Mouse (Mus musculus): ENCODE measurements around the gene Arhgap29. TPM values are rescaled to one million over a fixed set of nuclear protein-coding genes. Genes with fewer than 3 reads are reported as not detected.

Gene Arhgap29
- polyA plus RNA-seq, 1 experiment from 2014 or later: 20.2 TPM

DNA sequence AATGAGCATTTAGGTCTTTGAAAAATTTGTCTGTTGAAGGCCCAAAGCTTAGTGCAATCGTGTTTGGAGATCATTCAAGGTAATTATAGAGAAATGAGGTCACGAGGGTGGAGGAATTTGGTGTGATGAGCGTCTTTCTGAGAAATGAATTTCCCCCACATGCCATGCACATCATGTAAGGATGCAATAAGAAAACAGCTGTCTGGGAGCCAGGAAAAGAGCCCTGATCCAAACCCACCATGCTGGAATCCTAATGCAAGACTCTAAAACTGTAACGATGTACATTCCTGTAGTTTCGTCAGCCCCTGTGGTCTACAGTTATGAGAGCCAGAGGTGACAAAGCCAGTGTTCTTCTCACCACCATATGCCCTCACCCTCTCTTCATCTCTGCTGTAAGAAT, 32.4 kb upstream of the Arhgap29 start:
- no peak overlapping the region for H3K4me2 ChIP-seq
- H3K27ac ChIP-seq (replicated peaks): no peak overlapping the region
- H3K27me3 ChIP-seq: no peaks in the 10 kb centered on the region
- no peak overlapping the region for H3K4me3 ChIP-seq
- H3K4me1 ChIP-seq (replicated peaks): no peaks in the 10 kb centered on the region
- 92% methylated on average over 5 of the region's 5 CpGs for WGBS
- H3K36me3 ChIP-seq: no peaks in the 10 kb centered on the region
- H3K9ac ChIP-seq: no peak overlapping the region
- H3K9me3 ChIP-seq: no peaks in the 10 kb centered on the region
- no peak for ATAC-seq (ENCODE audit: low FRiP score, low read depth)

- 75% methylated on average over 3 of the region's 3 CpGs for WGBS
- ATAC-seq (ENCODE audit: low FRiP score, low read depth): no peak
- no peaks in the 10 kb centered on the region for H3K9me3 ChIP-seq
These were observed 31.6 kb upstream of the Arhgap29 start for GRCm38 (mm10) chr3:121920769-121921168.

DNA sequence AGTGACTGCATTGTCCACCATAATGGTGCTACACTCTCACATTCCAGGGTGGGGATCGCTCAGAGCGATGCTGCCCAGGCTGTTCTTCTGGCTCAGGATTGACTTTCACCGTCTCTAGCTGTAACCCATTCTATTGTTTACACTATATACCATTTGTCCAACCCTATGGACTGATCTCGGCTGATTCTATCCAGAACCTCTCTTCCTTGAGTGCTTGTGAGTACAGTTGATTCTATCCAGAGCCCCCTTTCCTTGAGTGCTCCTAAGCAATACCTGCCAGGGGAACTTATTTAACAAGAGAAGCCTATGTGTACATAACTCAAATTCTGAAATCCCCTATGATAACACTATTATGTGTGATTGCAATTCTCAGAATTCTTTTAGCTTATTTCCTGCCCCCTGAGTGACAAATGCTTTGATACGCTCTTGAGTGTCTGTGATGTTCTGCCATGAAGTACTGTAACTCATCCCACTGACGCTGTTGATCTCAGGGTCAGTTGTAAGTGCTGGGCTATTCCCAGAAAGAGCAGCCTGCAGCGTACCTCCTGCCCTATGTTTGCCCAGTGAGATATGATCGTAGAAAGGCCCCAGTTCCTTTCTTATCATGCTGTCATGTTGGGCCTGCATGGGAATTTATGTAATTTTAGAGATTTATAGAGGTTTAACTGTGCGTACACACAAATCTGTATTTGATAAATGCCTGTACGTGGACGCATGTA, 27.4 kb upstream of the Arhgap29 start:
- Histone ChIP-seq H3K9me3 (no peaks in the 10 kb centered on the region), H3K4me2 (no peak overlapping the region), H3K27me3 (no peaks in the 10 kb centered on the region), H3K36me3 (no peaks in the 10 kb centered on the region), H3K9ac (no peak overlapping the region), H3K27ac (replicated peaks) (no peak overlapping the region), H3K4me1 (replicated peaks) (no peaks in the 10 kb centered on the region), H3K4me3 (no peak overlapping the region)
- ATAC-seq (ENCODE audit: low FRiP score, low read depth): no peak
- 91% methylated on average over 11 of the region's 11 CpGs for WGBS

More at GRCm38 (mm10) chr3:121920769-121921168, 31.6 kb upstream of the Arhgap29 start:
- Histone ChIP-seq H3K4me2 (no peak overlapping the region), H3K27me3 (no peaks in the 10 kb centered on the region), H3K4me3 (no peak overlapping the region), H3K9ac (no peak overlapping the region), H3K4me1 (replicated peaks) (no peaks in the 10 kb centered on the region), H3K36me3 (no peaks in the 10 kb centered on the region), H3K27ac (replicated peaks) (no peak overlapping the region)

- no peak overlapping the region for H3K4me2 ChIP-seq
- no peak overlapping the region for H3K27ac ChIP-seq (replicated peaks)
- 0 out of 2 replicates have a peak, but pooled peaks cover 2% of the 10 kb centered on the region for H3K27me3 ChIP-seq
- no peaks in the 10 kb centered on the region for H3K4me1 ChIP-seq (replicated peaks)
- no peaks in the 10 kb centered on the region for H3K36me3 ChIP-seq
- WGBS: 83% methylated on average over 3 of the region's 3 CpGs
- no peaks in the 10 kb centered on the region for H3K9me3 ChIP-seq
- H3K9ac ChIP-seq: no peak overlapping the region
- no peak for ATAC-seq (ENCODE audit: low FRiP score, low read depth)
- no peak overlapping the region for H3K4me3 ChIP-seq
These were observed 24.7 kb upstream of the Arhgap29 start for GRCm38 (mm10) chr3:121927601-121928000.

DNA sequence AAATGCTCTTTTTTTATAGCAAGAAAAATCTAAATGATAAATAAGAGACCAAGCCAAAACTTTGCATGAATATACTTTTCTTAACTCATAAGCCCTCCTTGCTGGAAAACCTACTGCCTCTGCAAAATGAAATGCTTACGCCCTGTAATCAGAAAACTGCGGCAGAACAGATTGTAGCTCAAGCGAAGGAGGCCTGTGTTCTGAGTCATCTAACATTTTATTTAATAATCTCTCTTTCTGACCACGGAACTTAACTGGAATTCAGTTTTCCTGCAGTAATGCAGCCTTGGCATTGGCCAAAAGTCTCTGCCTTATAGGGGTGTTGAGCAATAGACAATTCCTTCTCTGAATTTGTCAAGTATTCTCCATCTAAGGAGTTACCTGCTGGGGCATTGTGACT, 19.5 kb upstream of the Arhgap29 start:
- 0 out of 2 replicates have a peak, but pooled peaks cover 2% of the 10 kb centered on the region for H3K27me3 ChIP-seq
- 90% methylated on average over 4 of the region's 4 CpGs for WGBS
- H3K9me3 ChIP-seq: no peaks in the 10 kb centered on the region
- no peaks in the 10 kb centered on the region for H3K36me3 ChIP-seq
- no peak overlapping the region for H3K27ac ChIP-seq (replicated peaks)
- no peak for ATAC-seq (ENCODE audit: low FRiP score, low read depth)
- no peak overlapping the region for H3K4me3 ChIP-seq
- no peak overlapping the region for H3K4me2 ChIP-seq
- H3K9ac ChIP-seq: no peak overlapping the region
- no peaks in the 10 kb centered on the region for H3K4me1 ChIP-seq (replicated peaks)

DNA sequence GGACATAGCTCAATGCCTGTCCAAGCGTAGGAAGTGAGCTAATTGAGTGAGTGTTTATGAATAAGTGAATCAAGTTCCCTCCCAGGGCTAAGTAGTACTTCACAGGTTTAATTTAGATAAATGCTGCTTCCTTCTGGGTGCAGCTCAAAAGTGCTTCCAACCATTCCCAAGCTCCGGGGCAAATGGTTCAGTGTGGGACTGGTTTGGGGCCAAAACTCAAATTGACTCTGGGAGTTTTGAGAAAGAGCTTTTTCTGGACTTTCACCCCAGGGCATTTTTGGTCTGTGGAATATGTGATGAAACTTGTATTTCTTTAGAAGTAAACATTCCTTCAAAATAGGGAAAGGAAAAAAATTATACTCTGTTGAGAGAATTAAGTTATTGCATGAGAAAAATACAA, 16.1 kb upstream of the Arhgap29 start:
- Histone ChIP-seq H3K36me3 (no peaks in the 10 kb centered on the region), H3K27ac (replicated peaks) (no peak overlapping the region), H3K27me3 (0 out of 2 replicates have a peak, but pooled peaks cover 1% of the 10 kb centered on the region), H3K4me1 (replicated peaks) (no peaks in the 10 kb centered on the region), H3K4me2 (no peak overlapping the region), H3K9ac (no peak overlapping the region), H3K4me3 (no peak overlapping the region), H3K9me3 (no peaks in the 10 kb centered on the region)
- 79% methylated on average over 2 of the region's 2 CpGs for WGBS
- ATAC-seq (ENCODE audit: low FRiP score, low read depth): no peak

- Histone ChIP-seq H3K9ac (no peak overlapping the region), H3K27ac (replicated peaks) (no peak overlapping the region), H3K4me1 (replicated peaks) (no peaks in the 10 kb centered on the region), H3K27me3 (no peaks in the 10 kb centered on the region), H3K36me3 (no peaks in the 10 kb centered on the region), H3K4me3 (no peak overlapping the region), H3K4me2 (no peak overlapping the region), H3K9me3 (no peaks in the 10 kb centered on the region)
- no peak for ATAC-seq (ENCODE audit: low FRiP score, low read depth)
- 96% methylated on average over 6 of the region's 6 CpGs for WGBS
These were observed 15.3 kb upstream of the Arhgap29 start for GRCm38 (mm10) chr3:121937036-121937435.

DNA sequence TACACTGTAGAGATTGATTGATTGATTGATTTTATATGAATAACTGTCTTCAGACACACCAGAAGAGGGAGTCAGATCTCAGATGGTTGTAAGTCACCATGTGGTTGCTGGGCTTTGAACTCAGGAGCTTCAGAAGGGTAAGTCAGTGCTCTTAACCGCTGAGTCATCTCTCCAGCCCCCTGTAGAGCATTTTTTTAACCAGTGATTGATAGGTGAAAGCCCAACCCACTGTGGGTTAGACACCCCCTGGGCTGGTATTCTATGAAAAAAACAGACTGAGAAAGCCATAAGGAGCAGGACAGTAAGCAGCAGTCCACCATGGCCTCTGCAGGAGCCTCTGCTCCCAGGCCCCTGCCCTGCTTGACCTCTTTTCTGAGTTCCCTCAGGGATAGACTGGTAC, 12.7 kb upstream of the Arhgap29 start:
- WGBS: 48% methylated on average over 1 of the region's 1 CpGs
- Histone ChIP-seq H3K9me3 (no peaks in the 10 kb centered on the region), H3K4me2 (no peak overlapping the region), H3K4me1 (replicated peaks) (no peaks in the 10 kb centered on the region), H3K27ac (replicated peaks) (no peak overlapping the region), H3K27me3 (no peaks in the 10 kb centered on the region), H3K36me3 (no peaks in the 10 kb centered on the region), H3K4me3 (no peak overlapping the region), H3K9ac (no peak overlapping the region)
- no peak for ATAC-seq (ENCODE audit: low FRiP score, low read depth)

DNA sequence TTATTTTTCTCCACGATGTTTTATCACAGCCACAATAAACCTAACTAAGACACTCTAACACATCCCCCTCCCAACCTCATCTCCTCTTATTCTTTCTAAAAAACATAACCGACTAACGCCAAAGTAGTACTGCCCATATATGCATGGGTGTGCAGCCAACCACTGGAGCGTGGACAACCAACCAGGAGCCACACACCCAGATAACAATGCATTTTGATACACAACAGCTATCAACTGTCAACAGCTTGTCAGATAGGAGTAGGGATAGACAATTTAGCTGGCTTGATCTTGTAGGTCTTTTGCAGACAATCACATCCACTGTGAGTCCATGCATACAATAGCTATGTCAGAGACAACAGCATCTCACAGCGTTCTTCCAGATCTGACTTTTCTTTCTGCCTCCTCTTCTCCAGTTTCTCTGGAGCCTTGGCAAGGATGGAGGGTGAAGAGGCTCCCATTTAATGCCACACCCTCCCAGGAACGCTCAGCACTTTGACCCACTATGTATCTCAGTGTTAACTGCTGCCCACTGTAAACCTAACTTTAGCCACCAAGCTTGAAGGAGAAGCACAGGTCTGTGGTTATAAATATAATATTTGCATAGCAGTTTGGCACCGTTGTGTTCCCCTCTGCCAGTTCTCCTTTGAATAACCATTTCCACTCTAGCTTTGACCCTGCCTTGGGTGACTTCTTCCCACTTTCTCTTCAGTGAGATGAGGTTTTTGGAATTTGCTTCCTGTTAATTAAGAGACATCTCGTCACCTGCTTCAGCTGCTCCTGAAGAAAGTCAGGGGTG, 12.0 kb upstream of the Arhgap29 start:
- Histone ChIP-seq H3K9me3 (no peaks in the 10 kb centered on the region), H3K36me3 (no peaks in the 10 kb centered on the region), H3K27ac (replicated peaks) (no peak overlapping the region), H3K9ac (no peak overlapping the region), H3K4me3 (no peak overlapping the region), H3K4me1 (replicated peaks) (no peaks in the 10 kb centered on the region), H3K4me2 (no peak overlapping the region), H3K27me3 (no peaks in the 10 kb centered on the region)
- no peak for ATAC-seq (ENCODE audit: low FRiP score, low read depth)
- 85% methylated on average over 8 of the region's 8 CpGs for WGBS

DNA sequence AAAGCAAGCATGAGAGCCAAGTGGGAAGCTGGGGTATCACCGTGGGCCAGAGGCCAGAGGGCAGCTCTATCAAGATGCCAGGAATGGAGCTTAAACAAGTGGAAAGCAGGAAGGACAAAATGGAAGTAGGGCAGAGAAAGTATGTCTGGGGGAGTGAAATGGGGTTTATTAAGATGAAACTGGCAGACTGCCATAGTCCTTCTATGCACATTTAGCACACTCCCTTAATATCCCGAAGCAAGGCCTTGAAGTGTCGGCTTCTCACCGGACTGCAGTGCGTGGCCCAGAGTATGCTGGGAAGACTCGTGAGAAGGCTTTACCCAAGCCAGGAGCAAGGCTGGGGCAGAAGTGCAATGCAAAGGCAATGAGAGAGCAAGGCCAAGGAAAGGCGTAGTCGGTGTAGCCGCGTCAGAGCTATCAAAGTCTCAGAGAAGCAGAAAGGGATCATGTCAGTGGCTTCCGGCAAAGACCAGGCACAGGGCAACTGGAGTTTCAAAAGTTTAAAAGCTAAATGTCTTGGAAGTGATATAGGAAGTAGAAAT, 11.1 kb upstream of the Arhgap29 start:
- ATAC-seq (ENCODE audit: low FRiP score, low read depth): no peak
- 85% methylated on average over 11 of the region's 11 CpGs for WGBS
- no peak overlapping the region for H3K27ac ChIP-seq (replicated peaks)
- H3K4me3 ChIP-seq: no peak overlapping the region
- H3K4me2 ChIP-seq: no peak overlapping the region
- no peaks in the 10 kb centered on the region for H3K36me3 ChIP-seq
- H3K4me1 ChIP-seq (replicated peaks): no peaks in the 10 kb centered on the region
- H3K9ac ChIP-seq: no peak overlapping the region
- no peaks in the 10 kb centered on the region for H3K9me3 ChIP-seq
- H3K27me3 ChIP-seq: no peaks in the 10 kb centered on the region

- ATAC-seq (ENCODE audit: low FRiP score, low read depth): no peak
- Histone ChIP-seq H3K4me2 (no peak overlapping the region), H3K27me3 (no peaks in the 10 kb centered on the region), H3K9ac (no peak overlapping the region), H3K4me1 (replicated peaks) (no peaks in the 10 kb centered on the region), H3K4me3 (no peak overlapping the region), H3K27ac (replicated peaks) (no peak overlapping the region), H3K36me3 (no peaks in the 10 kb centered on the region), H3K9me3 (no peaks in the 10 kb centered on the region)
- 65% methylated on average over 2 of the region's 2 CpGs for WGBS
These were observed 6.4 kb upstream of the Arhgap29 start for GRCm38 (mm10) chr3:121945957-121946356.

GRCm38 (mm10) chr3:121946765-121947164, 5.6 kb upstream of the Arhgap29 start:
- no peak overlapping the region for H3K27ac ChIP-seq (replicated peaks)
- no peaks in the 10 kb centered on the region for H3K9me3 ChIP-seq
- H3K4me1 ChIP-seq (replicated peaks): no peaks in the 10 kb centered on the region
- no peak overlapping the region for H3K4me3 ChIP-seq
- ATAC-seq (ENCODE audit: low FRiP score, low read depth): no peak
- H3K27me3 ChIP-seq: no peaks in the 10 kb centered on the region
- H3K4me2 ChIP-seq: no peak overlapping the region
- no peaks in the 10 kb centered on the region for H3K36me3 ChIP-seq
- no peak overlapping the region for H3K9ac ChIP-seq
